Mouse (Mus musculus) spleen, postnatal 4 days (tissue): ENCODE measurements around the gene Mmp9.
A peak's percentile ranks its signal among the peaks of the same experiment; 100 is the strongest.

ENCODE experiments used
- DNase-seq, 2 experiments: peaks; one replicate each; pipeline ENCODE4 v3.0.0; 2022; ENCODE audit warnings: low spot score in 2 of 2

Gene Mmp9

GRCm38 (mm10) chr2:164953224-164953623 lies 12.6 kb downstream of the Mmp9 start:
- DNase-seq = peak; percentile 71 to 91

- DNase-seq = no peak
These were observed 15.1 kb downstream of the Mmp9 start for GRCm38 (mm10) chr2:164955725-164956124.

- DNase-seq = no peak
These were observed 15.6 kb downstream of the Mmp9 start for GRCm38 (mm10) chr2:164956195-164956594.

- no peak for DNase-seq
These were observed 17.2 kb downstream of the Mmp9 start for GRCm38 (mm10) chr2:164957548-164958315.

DNA sequence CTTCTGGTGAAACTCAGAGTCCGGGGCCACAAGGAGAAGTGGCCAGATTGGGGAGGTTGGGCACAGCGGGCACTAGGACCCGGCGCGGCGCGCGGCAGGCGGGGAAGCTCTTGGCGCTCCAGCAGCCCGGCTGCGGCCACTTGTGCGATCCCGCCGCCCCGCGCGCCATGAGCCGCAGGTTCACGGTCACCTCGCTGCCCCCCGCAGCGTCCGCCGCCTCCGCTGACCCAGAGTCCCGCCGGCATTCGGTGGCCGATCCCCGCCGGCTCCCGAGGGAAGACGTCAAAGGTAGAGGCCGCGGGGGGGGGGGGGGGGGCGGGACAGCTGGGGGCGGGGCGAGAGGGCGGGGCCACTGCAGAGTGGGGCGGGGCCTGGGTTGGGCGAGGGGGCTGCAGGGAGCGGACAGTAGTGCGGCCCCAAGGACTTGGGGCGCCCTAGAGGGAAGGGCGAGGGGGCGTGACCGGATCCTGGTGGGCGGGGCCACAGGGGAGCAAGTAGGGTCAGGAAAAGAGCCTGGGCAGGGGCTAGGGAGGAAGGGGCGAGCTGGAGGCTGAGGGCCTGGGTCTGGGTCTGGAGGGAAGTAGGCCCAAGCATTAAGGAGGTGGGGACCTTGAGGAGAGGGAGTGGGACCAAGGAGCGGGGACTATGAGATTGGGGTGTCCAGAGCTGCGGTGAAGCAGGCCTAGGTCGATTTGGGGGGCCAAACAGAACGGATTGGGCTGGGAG lies 20.3 kb downstream of the Mmp9 start, which contains the start of gene Slc12a5:
TSS of gene Slc12a5 (plus strand) at position 87 of the 726 bp plus-strand sequence.
- peak in 1 of 2 experiments; percentile 37 for DNase-seq

GRCm38 (mm10) chr2:164961506-164962182 lies 21.1 kb downstream of the Mmp9 start:
- DNase-seq = peak; percentile 67 to 89

- no peak for DNase-seq
These were observed 21.6 kb downstream of the Mmp9 start for GRCm38 (mm10) chr2:164962183-164962580.

GRCm38 (mm10) chr2:164964242-164964894 lies 23.8 kb downstream of the Mmp9 start:
- DNase-seq = no peak

DNA sequence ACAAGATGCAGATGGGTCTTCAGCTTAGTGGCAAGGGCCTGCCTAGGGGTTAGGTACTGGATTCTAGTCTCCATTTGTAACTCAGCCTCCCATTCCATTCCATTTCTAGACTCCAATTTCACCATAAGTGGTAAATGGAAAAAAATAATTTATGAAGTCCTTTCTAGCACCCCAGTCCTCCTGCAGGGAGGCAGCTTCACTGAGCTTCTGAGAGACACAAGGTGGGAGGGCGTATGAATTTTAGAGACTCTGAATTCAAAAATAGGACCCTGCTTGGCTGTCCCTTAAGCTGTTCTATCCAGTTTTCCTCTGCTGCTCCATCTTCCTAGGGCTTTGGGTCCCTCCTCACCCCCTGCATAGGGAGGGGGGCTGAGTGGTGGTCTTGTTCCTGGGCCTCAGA lies 24.4 kb downstream of the Mmp9 start:
- no peak for DNase-seq

DNA sequence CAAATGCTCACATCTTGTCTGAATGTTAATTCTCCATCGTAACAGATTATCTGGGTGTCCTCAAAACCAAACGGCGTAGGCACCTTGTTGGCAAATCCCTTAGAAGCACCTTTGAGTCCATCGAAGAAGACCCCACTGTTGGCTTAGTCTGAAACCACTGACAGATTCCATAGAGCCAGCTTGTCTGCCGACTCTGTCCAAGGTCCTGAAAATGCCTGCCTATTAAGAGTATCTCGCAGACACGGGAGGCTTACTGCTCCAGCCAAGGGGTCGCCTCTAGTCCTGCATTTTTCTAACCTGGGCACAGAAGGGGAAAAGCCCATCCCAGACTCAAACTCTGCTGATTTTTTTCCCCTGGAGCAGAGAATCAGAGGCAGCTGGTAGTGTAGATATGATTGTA lies 25.8 kb downstream of the Mmp9 start:
- DNase-seq = no peak

GRCm38 (mm10) chr2:164967193-164967592 lies 26.6 kb downstream of the Mmp9 start:
- DNase-seq = no peak

DNA sequence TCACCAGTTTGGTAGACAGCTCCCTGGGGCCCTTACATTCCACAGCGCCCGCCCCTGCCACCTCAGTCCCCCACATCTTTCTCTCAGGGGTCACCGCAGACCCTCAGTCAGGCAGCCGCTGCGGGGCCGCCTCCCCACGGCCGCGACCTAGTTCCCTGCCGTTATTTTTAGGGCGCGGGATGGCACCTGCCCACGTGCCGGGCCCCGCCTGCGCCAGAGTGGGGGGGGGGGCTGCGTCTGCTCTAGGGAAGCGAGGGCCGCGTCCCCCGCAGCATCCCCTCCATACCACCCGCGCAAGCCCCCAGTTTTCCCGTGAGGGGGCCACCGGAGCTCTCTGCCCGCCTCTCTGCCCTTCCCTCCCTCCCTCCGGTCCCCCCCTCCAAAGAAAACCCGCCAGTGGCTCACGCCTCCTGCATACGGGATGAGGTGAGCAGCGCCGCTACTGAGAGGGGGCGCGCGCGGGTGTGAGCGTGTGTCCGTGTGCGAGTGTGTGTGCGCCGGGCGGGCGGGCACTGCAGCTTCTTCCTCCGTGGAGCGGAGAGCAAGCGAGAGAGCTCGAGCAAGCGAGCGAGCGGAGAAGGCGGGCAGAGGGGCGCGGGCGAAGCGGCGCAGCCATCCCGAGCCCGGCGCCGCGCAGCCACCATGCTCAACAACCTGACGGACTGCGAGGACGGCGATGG lies 27.3 kb downstream of the Mmp9 start:
- DNase-seq = no peak

DNA sequence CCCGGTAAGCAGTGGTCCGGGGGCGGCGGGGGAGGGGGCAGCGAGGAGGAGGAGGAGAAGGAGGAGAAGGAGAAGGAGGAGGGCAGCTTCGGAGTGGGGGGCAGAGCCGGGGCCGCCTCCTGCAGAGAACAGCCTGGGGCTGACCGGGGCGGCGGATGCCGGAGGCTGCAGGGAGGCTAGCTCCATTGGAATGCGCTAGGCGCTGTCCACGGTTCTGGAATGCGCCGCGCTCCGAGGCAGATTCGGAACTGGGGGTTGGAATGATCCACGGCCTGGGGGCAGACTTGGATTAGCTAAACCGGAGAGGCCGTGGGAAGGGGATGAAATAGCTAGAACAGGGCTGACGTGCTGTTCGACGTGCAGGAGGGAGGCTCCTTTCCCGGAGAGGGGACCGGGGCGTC lies 27.9 kb downstream of the Mmp9 start:
- DNase-seq = no peak

DNA sequence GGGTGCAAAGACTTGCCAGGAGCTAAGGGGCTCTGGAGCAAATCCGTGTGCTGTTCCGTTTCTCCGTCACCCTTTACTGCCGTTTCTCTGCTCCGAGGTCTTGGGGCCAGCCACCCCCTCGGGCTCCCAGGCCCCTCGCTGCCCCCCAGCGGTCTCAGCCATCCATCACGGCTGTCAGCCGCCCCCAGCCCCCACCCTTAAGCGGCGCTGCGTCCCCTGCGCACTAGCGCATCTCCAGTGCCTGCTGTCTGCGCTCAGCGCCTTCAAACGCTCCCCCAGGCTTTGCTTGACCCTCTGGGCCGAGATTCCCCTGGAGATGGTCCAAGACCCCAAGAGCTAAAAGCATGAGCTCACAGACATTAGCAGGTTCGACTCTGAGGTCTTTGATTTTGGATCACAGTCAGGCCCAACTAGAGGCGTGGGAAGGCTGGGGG lies 28.8 kb downstream of the Mmp9 start:
- DNase-seq = no peak

- DNase-seq = no peak
These were observed 30.1 kb downstream of the Mmp9 start for GRCm38 (mm10) chr2:164970631-164971196.

GRCm38 (mm10) chr2:164972646-164973045 lies 32.1 kb downstream of the Mmp9 start:
- DNase-seq = no peak

DNA sequence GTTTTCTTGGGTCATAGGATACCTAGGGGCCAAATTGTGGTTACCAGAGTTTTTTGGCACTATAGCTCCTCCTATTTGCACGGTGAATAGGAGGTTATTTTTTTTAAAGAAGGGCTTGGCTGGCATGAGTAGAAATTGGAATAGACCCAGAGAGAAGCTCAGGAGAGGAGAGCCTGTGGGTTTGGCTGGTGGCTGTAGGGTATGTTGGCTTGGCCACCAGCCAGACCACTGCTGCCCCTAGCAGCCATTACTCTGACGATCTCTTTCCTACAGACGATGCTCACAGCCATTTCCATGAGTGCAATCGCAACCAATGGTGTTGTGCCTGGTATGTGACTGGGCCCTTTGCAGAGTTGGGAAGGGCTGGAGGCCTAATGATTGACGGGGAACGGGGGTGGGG lies 35.0 kb downstream of the Mmp9 start:
- no peak for DNase-seq

DNA sequence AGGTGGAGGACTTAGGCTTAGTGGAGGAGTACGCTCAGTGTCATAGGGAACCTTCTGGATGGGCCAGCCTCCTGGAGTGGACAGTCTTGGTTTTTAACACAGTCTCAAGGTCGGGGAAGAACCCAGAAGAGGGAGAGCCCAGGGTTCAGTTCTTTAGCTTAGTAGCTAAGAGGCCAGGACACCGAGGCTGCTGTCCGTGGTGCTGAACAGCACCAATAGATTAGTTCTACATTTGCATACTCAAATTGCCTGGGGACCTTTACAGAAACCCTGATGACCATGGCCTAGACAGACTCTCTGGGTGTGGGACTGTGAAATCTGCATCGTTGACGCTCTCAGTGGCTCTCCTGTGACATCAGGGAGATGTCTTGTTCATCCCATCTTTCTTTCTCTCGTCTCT lies 39.2 kb downstream of the Mmp9 start:
- DNase-seq = peak; percentile 32 to 78

- no peak for DNase-seq
These were observed 45.4 kb downstream of the Mmp9 start for GRCm38 (mm10) chr2:164985962-164986361.

DNA sequence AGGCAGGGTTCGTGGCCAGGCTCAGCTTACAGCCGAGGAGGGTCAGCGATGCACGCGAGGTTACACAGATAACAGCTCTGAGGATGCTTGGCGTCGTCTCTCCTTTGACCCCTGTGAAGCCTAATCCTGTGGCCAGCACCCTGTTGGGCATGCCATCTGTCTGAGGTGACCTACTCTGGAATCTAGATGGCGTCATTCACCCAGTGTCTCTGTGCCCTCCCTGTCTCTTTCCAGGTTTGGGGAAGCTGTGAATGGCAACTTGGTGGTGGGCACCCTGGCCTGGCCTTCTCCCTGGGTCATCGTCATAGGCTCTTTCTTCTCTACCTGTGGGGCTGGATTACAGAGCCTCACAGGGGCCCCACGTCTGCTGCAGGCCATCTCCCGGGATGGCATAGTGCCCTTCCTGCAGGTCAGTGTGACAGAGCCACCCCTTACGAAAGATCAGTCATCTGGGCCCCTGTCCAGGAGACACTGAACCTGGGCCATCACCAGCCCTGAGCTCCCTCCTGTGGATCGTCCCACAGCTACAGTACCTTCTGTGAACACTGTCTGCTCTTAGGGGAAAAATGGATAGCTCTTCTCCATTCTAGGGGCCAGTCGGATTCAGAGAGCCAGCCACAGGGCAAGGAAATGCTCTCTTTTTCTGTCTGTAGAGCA lies 45.9 kb downstream of the Mmp9 start:
- DNase-seq = no peak

GRCm38 (mm10) chr2:164988777-164989176 lies 48.2 kb downstream of the Mmp9 start:
- no peak for DNase-seq
